Mouse (Mus musculus): Measurements from ENCODE around the gene Cntn4.

Gene Cntn4

GRCm38 (mm10) chr6:106466267-106467029 lies 789.0 kb downstream of the Cntn4 start:
- DNase-seq: no peak

GRCm38 (mm10) chr6:106471840-106472608 lies 794.6 kb downstream of the Cntn4 start:
- DNase-seq: no peak

- no peak for DNase-seq
Measured at GRCm38 (mm10) chr6:106473871-106474270, 796.4 kb downstream of the Cntn4 start.

GRCm38 (mm10) chr6:106481533-106481932 lies 804.1 kb downstream of the Cntn4 start:
- DNase-seq: no peak

- no peak for DNase-seq
Measured at GRCm38 (mm10) chr6:106496303-106496702, 818.8 kb downstream of the Cntn4 start.

GRCm38 (mm10) chr6:106499166-106499565 lies 821.7 kb downstream of the Cntn4 start:
- no peak for DNase-seq

- DNase-seq: no peak
Measured at GRCm38 (mm10) chr6:106503961-106504360, 826.5 kb downstream of the Cntn4 start.

GRCm38 (mm10) chr6:106520367-106520766 lies 842.9 kb downstream of the Cntn4 start:
- no peak for DNase-seq

GRCm38 (mm10) chr6:106543500-106543899 lies 866.0 kb downstream of the Cntn4 start:
- DNase-seq: no peak

- DNase-seq: no peak
Measured at GRCm38 (mm10) chr6:106561649-106562048, 884.2 kb downstream of the Cntn4 start.

GRCm38 (mm10) chr6:106565316-106565715 lies 887.9 kb downstream of the Cntn4 start:
- DNase-seq: no peak

- DNase-seq: no peak
Measured at GRCm38 (mm10) chr6:106565769-106566459, 888.5 kb downstream of the Cntn4 start.

- DNase-seq: no peak
Measured at GRCm38 (mm10) chr6:106566929-106567621, 889.6 kb downstream of the Cntn4 start.

GRCm38 (mm10) chr6:106580124-106580523 lies 902.7 kb downstream of the Cntn4 start:
- DNase-seq: no peak

- no peak for DNase-seq
Measured at GRCm38 (mm10) chr6:106593756-106594155, 916.3 kb downstream of the Cntn4 start.

- no peak for DNase-seq
Measured at GRCm38 (mm10) chr6:106617081-106617480, 939.6 kb downstream of the Cntn4 start.

- no peak for DNase-seq
Measured at GRCm38 (mm10) chr6:106621188-106621749, 943.8 kb downstream of the Cntn4 start.

- no peak for DNase-seq
Measured at GRCm38 (mm10) chr6:106643026-106643425, 965.6 kb downstream of the Cntn4 start.

GRCm38 (mm10) chr6:106645496-106646211 lies 968.2 kb downstream of the Cntn4 start:
- no peak for DNase-seq

- no peak for DNase-seq
Measured at GRCm38 (mm10) chr6:106646945-106647344, 969.5 kb downstream of the Cntn4 start.

- DNase-seq: peak; percentile 54
Measured at GRCm38 (mm10) chr6:106663780-106664651, 986.6 kb downstream of the Cntn4 start.

Measured in thymus, postnatal 25 days (tissue).